Mouse (Mus musculus): ENCODE data around the gene Eng. TPM values are rescaled to one million over a fixed set of nuclear protein-coding genes. Genes with fewer than 3 reads are reported as not detected.
A peak's percentile ranks its signal among the peaks of the same experiment; 100 is the strongest.

Eng gene
- polyA plus RNA-seq, 1 experiment = 31.6 TPM

- TF ChIP-seq POLR2A (IDR thresholded peaks at IDR 0.05; ENCODE audit: borderline replicate concordance, insufficient read depth, low read length) (no peak), CTCF (IDR thresholded peaks at IDR 0.05; ENCODE audit: borderline replicate concordance, insufficient read depth, low read depth, low read length) (peak; percentile 37; the same call in 1 of the 2 replicates)
- Histone ChIP-seq H3K4me1 (ENCODE audit: control insufficient read depth, insufficient read depth, low read length) (peaks cover 3% of the 10 kb centered on the region; the same call in 1 of the 2 replicates), H3K27me3 (ENCODE audit: control insufficient read depth, insufficient read depth, low read length) (no peaks in the 10 kb centered on the region), H3K27ac (ENCODE audit: insufficient read depth, low read length) (no peak overlapping the region), H3K4me3 (replicated peaks; ENCODE audit: insufficient read depth, low read depth, low read length) (no peak overlapping the region)
- no peak for DNase-seq
- 21% methylated on average over 23 of the region's 23 CpGs for WGBS
These were observed 35.7 kb upstream of the Eng start for GRCm38 (mm10) chr2:32610610-32611229.

- TF ChIP-seq CTCF (IDR thresholded peaks at IDR 0.05; ENCODE audit: borderline replicate concordance, insufficient read depth, low read depth, low read length) = no peak
- no peak overlapping the region for H3K4me3 ChIP-seq (replicated peaks; ENCODE audit: insufficient read depth, low read depth, low read length)
- no peaks in the 10 kb centered on the region for H3K27me3 ChIP-seq (ENCODE audit: control insufficient read depth, insufficient read depth, low read length)
- peaks cover 3% of the 10 kb centered on the region; the same call in 1 of the 2 replicates for H3K4me1 ChIP-seq (ENCODE audit: control insufficient read depth, insufficient read depth, low read length)
- no peak overlapping the region for H3K27ac ChIP-seq (ENCODE audit: insufficient read depth, low read length)
- WGBS = 72% methylated on average over 26 of the region's 26 CpGs
- no peak for DNase-seq
These were observed 34.1 kb upstream of the Eng start for GRCm38 (mm10) chr2:32612274-32612673.

DNA sequence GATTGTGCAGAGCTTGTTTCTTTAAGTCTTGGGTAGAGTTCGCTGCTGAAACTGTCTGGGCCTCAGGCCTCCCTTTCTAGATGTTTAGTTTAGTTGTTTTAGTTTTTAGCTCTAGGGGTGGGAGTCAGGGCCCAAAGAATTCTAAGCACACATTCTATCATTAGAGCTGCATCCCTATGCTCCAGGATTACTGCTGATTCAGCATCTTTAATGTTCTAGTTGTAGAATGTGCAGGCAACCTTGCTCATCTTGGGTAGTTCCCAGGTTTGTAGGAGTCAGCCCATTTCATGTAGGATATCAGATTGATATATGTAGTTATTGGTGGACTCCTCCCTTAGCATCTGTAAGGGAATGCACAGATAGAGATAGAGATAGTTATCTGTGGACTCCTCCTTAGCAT is 29.3 kb upstream of the Eng start:
- WGBS = 94% methylated on average over 1 of the region's 1 CpGs
- DNase-seq = no peak
- no peaks in the 10 kb centered on the region for H3K27me3 ChIP-seq (ENCODE audit: control insufficient read depth, insufficient read depth, low read length)
- no peak for TF ChIP-seq CTCF (IDR thresholded peaks at IDR 0.05; ENCODE audit: borderline replicate concordance, insufficient read depth, low read depth, low read length)
- no peak for TF ChIP-seq POLR2A (IDR thresholded peaks at IDR 0.05; ENCODE audit: borderline replicate concordance, insufficient read depth, low read length)
- H3K27ac ChIP-seq (ENCODE audit: insufficient read depth, low read length) = no peak overlapping the region
- no peak overlapping the region for H3K4me3 ChIP-seq (replicated peaks; ENCODE audit: insufficient read depth, low read depth, low read length)
- H3K4me1 ChIP-seq (ENCODE audit: control insufficient read depth, insufficient read depth, low read length) = no peaks in the 10 kb centered on the region

DNA sequence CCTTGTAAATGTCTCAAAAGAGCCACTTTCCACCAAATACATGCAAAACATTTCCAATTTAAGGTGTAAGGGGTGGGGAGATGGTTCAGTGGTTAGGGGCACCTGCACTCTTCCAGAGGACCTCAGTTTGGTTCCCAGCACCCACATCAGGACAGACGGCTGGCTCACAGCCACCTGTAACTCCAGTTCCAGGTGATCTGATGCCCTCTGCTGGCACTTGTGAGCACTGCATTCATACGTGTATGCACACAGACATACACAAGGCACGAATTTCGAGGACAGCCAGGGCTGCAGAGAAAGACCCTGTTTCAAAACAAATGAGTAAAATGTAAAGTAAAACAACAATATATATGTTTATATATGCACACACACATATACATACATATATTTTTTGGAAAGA is 28.8 kb upstream of the Eng start:
- no peak overlapping the region for H3K27ac ChIP-seq (ENCODE audit: insufficient read depth, low read length)
- DNase-seq = no peak
- no peaks in the 10 kb centered on the region for H3K27me3 ChIP-seq (ENCODE audit: control insufficient read depth, insufficient read depth, low read length)
- 94% methylated on average over 4 of the region's 4 CpGs for WGBS
- TF ChIP-seq CTCF (IDR thresholded peaks at IDR 0.05; ENCODE audit: borderline replicate concordance, insufficient read depth, low read depth, low read length) (peak; percentile 42; the same call in 1 of the 2 replicates), POLR2A (IDR thresholded peaks at IDR 0.05; ENCODE audit: borderline replicate concordance, insufficient read depth, low read length) (no peak)
- no peak overlapping the region for H3K4me3 ChIP-seq (replicated peaks; ENCODE audit: insufficient read depth, low read depth, low read length)
- no peaks in the 10 kb centered on the region for H3K4me1 ChIP-seq (ENCODE audit: control insufficient read depth, insufficient read depth, low read length)

DNA sequence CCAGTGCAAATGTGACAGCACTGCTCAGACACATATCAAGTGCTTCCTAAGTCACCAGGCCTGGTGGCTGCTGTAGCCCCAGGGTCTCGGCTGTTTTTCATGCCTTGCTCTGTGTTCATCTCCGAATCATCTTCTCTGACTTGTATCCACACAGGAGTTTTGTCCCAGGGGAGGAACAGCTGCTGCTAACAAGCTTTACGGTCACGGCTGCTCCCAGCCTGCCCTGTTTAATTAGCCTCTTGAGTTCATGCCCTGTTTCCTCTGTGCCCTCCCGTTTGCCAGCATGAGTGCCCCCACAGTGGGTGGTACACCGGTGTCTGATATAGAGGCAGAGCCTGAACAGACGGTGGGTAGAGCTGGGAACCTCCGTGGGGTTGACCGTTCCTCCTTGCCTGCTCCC is 28.3 kb upstream of the Eng start:
- TF ChIP-seq CTCF (IDR thresholded peaks at IDR 0.05; ENCODE audit: borderline replicate concordance, insufficient read depth, low read depth, low read length) = no peak
- no peak for TF ChIP-seq POLR2A (IDR thresholded peaks at IDR 0.05; ENCODE audit: borderline replicate concordance, insufficient read depth, low read length)
- Histone ChIP-seq H3K4me3 (replicated peaks; ENCODE audit: insufficient read depth, low read depth, low read length) (no peak overlapping the region), H3K4me1 (ENCODE audit: control insufficient read depth, insufficient read depth, low read length) (no peaks in the 10 kb centered on the region), H3K27ac (ENCODE audit: insufficient read depth, low read length) (no peak overlapping the region), H3K27me3 (ENCODE audit: control insufficient read depth, insufficient read depth, low read length) (no peaks in the 10 kb centered on the region)
- DNase-seq = no peak
- 24% methylated on average over 9 of the region's 9 CpGs for WGBS

DNA sequence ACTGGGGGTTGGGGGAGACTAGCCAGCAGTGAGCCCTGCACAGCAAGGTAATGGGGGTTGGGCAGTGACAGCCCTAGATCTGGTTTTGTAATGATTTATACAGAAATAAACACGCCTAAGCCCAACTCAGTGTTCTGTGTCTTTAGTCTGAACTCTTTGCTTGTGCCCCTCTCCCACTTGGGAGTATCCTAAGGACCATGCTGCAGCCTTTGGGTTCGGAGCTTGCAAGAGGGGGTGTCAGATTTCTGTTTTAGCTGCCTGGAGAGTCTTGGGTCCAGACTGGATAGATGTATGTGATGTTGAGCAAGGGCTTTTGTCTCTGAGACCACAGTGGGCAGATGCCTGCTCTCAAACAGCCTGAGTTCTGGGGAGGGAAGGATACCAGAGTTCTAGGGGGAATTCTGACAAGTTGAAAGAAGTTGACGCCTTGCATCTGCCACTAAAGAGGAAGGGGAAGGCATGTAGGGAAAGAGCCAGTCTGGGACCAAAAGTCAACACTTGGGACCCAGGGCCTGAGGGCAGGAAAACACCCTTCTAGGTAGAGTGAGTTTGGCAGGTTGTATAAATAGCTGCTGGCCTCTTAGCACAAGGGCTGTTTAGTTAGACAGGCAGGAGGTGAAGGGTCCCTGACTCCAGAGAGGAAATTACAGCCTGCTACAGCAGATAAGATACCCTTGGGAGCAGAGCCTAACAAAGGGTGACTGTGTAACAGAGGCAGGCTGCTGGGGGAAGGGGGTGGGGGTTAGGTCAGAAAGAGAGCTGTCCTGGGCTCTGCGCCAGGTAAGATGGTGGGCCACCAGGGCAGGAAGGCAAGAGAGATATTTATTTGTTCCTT is 25.5 kb upstream of the Eng start:
- peak overlapping the region; percentile 11; the same call in 1 of the 2 replicates for H3K27ac ChIP-seq (ENCODE audit: insufficient read depth, low read length)
- H3K27me3 ChIP-seq (ENCODE audit: control insufficient read depth, insufficient read depth, low read length) = no peaks in the 10 kb centered on the region
- peaks cover 11% of the 10 kb centered on the region for H3K4me1 ChIP-seq (ENCODE audit: control insufficient read depth, insufficient read depth, low read length)
- 62% methylated on average over 4 of the region's 4 CpGs for WGBS
- DNase-seq = no peak
- no peak overlapping the region for H3K4me3 ChIP-seq (replicated peaks; ENCODE audit: insufficient read depth, low read depth, low read length)
- TF ChIP-seq POLR2A (IDR thresholded peaks at IDR 0.05; ENCODE audit: borderline replicate concordance, insufficient read depth, low read length) = no peak

DNA sequence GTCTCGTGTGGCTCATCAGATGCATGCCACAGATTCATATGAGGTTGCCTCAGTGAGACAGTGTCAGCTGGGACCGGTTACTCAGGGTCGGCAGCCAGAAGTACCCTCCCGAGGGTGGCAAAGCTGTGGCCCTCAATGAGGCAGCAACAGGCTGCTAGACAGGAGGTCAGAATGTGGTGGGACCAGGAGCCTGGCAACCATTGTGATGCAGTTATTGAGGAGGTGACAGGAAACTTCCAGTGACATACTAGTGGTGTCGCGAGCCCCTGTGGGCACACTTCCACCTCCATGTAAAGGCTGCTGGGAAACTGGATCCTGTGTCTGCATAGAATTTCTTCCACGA is 24.9 kb upstream of the Eng start, which contains the start of gene Ak1:
Gene Ak1 (plus strand): TSS at position 242 of the 343 bp plus-strand sequence.
- H3K27me3 ChIP-seq (ENCODE audit: control insufficient read depth, insufficient read depth, low read length) = no peaks in the 10 kb centered on the region
- no peak for TF ChIP-seq POLR2A (IDR thresholded peaks at IDR 0.05; ENCODE audit: borderline replicate concordance, insufficient read depth, low read length)
- no peak for TF ChIP-seq CTCF (IDR thresholded peaks at IDR 0.05; ENCODE audit: borderline replicate concordance, insufficient read depth, low read depth, low read length)
- 21% methylated on average over 7 of the region's 7 CpGs for WGBS
- H3K4me1 ChIP-seq (ENCODE audit: control insufficient read depth, insufficient read depth, low read length) = peaks cover 14% of the 10 kb centered on the region
- DNase-seq = no peak
- H3K4me3 ChIP-seq (replicated peaks; ENCODE audit: insufficient read depth, low read depth, low read length) = no peak within 1 kb of the TSS
- H3K27ac ChIP-seq (ENCODE audit: insufficient read depth, low read length) = peak within 1 kb of the TSS; percentile 11; the same call in 1 of the 2 replicates
